Mouse (Mus musculus): Measurements from ENCODE around the gene Mepe. TPM values are rescaled to one million over a fixed set of nuclear protein-coding genes. Genes with fewer than 3 reads are reported as not detected.

The Mepe gene
- not detected for total RNA-seq (2021)
- long read RNA-seq, experiment 1 = 0 reads
- long read RNA-seq, experiment 2 = 0 reads

DNA sequence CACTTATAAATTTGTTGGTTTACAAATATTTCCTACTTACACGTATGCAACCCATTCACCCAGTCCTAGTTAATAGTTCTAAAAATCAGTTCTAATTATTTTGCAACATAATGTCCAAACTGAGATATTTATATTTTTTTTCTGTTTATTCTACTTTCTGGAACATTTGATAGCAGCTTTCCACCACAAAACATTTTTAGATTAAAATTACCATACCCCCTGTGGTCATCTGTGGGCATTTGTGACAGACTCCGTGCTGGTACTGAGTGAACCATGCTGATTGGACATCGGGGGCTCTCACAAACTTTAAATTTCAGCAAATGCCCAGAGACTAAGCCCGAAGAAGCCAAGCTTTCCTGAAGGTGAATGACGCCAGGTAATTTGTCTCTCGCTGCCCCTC is at the start of gene Mepe:
TSS of gene Mepe (plus strand) at position 301 of the 400 bp plus-strand sequence.
- DNase-seq (ENCODE audit: low spot score in 2 of 2) = no peak

DNA sequence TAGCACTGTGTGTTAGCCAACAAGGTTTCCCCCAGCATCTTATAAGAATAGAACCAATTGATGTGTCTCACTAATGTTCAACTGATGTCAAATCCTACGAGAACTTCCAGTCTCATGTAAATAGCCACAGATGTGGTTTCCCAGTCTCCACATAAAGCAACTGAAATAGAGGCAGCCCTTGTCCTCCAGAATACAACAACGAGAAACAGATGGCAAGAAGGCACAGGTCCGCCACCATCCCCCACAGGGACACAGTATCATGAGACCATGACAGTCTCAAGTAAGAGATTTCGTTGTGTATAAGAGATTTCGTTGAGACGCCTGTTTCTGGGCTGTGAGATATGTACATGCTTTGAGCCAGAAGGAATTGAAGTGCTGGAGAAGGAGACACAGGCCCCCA is 30.9 kb upstream of the Mepe start:
- no peak for DNase-seq (ENCODE audit: low spot score in 2 of 2)

DNA sequence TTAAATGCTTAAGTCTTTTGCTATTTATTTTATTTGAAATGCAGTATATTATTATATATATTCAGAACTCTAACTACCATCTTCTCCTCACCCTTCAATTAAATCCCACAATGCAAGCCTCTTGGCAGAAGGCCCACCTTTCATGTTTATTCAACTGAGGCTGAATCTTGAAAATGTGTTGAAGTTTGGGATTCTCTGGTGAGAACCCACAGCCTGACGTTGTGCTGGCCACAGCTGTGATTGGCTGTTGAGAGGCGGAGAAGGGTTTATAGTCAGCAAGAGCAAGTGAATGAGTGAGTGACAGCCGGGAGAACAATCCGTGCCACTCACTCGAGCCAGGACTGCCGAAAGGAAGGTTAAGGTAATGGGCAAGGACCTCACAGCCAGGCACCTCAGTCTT is 26.1 kb upstream of the Mepe start, which contains the start of gene Ibsp:
TSS of gene Ibsp (plus strand) at position 178 of the 400 bp plus-strand sequence.
- DNase-seq (ENCODE audit: low spot score in 2 of 2) = no peak

DNA sequence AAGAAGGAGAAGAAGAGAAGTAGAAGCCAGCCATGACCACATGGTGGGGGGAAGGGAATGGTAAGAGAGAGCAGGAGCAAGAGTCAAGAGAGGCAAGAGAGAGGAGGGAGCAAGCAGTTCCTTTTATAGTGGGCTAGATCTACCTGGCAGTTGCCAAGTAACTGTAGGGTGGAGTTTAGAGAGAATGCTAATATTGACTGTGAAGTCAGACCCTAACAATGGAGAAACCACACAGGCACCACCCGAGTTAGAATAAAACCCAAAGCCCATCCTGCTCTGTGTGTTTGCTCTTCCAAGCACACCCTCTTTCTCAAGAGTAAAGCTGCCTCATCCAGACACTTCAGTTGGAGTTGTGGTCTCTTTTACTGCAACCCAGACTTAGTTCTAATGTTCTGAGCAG is 11.1 kb upstream of the Mepe start:
- DNase-seq (ENCODE audit: low spot score in 2 of 2) = no peak

DNA sequence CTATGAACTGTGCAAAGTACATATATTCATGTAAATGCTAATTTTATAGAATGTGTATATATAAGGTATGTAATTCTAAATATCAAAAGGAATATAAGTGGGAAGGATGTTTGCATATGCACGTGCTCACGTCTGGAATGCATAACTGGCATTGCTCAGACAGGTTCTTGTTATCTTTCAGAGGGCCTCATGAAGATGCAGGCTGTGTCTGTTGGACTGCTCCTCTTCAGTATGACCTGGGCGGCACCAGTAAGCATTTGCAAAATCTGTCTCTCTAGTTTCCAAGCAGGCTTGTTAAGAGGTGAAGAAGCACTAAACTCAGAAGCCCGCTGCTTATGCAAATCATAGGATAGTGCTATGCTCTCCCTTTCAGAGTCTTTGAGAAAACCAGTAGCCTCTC is 1.8 kb downstream of the Mepe start:
- DNase-seq (ENCODE audit: low spot score in 2 of 2) = no peak

DNA sequence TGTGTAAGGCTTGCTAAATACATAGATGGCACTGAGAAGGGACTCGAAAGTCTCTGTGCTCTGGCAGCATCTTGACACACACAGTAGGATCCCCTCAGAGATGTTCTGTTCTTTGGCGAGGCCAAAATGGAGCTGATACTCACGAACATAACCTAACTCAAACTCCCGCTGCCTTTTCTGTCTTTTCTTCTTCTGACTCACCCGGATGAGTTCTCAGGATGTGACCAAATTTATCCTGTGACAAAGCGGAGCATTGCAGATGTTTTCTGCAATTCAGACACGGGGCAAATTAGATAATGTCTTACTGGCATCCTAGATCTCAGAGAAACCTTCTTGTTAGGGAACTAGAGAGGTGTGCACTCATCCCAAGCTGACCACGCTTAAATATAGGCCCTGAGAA is 2.3 kb downstream of the Mepe start:
- no peak for DNase-seq (ENCODE audit: low spot score in 2 of 2)

DNA sequence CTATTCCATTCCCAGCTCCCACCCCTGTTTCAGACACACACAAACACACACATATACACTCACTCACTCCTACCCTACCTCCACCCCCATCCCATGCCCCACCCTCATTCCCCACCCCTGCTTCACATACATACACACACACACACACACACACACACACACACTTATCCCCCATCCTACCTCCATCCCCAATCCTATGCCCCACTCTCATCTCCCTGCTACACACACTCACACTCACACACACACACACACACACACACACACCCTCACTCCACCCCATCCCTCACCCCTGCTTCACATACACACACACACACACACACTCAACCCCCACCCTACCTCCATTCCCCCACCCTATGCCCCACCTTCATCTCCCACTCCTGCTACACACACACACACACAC is 2.7 kb downstream of the Mepe start:
- DNase-seq (ENCODE audit: low spot score in 2 of 2) = no peak

DNA sequence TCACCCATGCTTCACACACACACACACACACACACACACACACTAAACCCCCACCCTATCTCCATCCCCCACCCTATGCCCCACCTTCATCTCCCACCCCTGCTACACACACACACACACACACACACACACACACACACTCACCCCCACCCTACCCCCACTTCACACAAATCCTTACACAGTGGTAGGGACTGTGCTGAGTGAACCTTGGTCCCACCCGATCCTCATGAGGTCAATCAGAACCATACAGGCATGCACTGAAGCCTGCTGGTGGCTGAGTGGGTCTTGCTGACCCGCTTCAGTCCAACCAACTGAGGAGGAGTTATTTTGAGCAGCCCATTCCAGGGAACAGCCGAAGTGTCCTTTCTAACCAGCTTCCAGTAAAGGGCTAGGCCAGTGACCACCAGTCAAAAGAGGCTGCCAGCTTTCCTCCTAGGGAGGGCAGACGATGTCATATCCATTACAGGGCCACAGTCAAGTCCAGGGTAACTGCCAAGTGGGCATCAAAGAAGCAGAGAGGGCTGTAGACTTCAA is 3.3 kb downstream of the Mepe start:
- no peak for DNase-seq (ENCODE audit: low spot score in 2 of 2)

DNA sequence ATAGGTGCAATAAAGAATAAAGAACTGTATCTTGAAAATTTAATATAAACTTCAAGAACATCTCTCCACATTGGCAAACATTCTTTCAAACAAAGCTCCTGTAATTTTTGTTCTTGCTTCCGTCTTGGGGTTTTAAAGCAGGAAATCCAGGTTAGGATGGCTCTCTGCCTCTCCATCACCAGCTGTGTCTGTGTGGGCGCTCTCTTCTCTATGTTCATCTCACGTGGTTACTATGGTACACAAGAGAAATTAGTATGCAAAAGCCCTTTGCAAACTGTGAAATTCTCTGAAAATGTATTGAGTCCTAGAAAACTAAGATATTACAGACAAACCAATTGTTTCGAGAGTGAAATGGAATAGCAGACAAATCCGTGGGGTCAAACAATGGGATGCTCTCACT is 4.3 kb downstream of the Mepe start:
- no peak for DNase-seq (ENCODE audit: low spot score in 2 of 2)

DNA sequence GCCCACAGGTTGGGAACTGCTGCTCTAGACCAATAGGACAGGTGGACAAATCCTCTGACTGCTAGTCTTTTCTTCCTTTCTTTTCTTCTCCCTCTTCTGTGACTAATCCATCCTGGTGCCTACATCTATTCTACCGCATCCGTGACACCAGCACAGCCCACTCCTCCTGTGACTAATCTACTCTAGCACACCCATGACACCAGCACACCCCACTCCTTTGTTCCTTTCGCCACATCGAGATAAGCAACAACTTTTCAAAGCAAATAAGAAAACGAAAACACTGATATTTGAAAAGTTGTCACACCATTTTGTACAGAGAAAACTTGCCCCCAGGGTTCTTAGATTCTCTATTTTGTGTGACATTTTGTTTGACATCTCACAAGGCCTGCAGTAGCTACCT is 5.0 kb downstream of the Mepe start:
- no peak for DNase-seq (ENCODE audit: low spot score in 2 of 2)

DNA sequence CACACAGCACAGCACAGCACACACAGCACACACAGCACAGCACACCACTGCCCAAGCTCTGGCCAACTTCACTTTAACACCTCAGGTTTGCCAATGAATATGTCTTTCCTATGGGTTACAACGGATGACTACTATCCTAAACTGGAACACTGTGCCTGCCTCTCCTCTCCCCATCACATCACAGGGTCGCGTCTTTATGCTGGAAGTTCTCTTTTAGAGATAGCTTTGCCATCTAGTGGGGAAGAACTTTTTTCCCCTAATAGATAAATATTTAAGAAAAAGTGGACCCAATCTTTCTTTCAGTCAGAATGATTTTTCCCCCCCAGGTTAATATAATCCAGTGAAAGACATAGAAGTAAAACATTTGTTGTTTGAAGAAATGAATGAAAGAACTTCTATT is 7.2 kb downstream of the Mepe start:
- DNase-seq (ENCODE audit: low spot score in 2 of 2) = no peak

DNA sequence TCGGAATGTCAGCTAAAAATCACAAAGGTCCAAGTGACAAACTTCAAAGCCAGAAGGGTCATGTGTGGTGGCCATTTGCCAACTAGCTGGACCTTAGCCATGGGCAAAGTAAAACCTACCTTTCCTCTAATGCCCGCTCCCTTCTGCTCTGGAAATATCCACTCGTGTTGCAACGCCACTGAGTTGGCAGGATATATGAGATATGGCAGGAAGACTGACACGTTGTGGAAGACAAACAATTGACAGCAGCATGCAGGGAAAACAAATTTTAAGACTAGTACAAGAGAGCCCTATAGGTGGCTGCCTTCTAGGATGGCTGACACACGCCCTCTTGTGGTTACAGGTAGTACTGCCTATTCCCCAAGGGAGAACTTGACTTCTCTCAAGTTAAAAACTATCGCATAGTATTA is 8.1 kb downstream of the Mepe start:
- DNase-seq (ENCODE audit: low spot score in 2 of 2) = peak; percentile 45 to 52

DNA sequence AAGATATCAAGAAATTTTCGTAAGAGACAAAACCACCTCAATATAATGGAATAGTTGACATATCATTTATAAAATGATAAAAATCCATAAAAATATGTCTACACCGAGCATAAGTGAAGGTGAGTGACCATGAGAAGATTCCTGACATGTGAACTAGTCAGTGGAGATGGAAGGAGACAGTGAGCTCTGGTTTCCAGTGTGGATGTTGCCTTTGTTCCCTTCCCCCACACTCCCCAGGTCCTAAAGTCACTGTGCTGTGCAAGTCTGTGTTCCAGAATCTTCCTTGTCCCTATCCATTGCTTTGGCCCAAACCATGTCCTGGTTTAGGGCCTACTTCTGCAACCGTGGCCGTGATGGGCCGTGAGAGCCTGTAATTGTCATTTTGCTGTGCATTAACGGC is 8.5 kb downstream of the Mepe start:
- DNase-seq (ENCODE audit: low spot score in 2 of 2) = no peak

DNA sequence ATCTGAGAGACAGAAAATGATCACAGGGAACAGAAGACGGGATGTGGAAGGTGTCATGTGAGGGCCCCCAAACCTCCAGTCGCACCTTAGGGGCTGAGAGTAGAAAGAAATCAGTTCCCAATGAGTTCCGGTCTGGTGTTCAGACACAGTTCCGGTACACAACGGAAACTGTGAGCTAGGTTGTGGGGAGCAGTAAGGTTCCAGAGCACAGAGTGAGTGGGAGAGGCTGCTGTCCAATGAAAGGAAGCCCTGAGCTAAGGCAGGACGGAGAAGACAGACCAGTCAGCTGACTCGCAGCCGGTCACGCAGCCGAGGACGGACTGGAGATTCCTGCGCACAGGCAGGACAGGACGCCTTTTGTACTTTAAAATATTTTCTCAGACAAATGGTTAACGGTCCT is 9.4 kb downstream of the Mepe start:
- no peak for DNase-seq (ENCODE audit: low spot score in 2 of 2)

DNA sequence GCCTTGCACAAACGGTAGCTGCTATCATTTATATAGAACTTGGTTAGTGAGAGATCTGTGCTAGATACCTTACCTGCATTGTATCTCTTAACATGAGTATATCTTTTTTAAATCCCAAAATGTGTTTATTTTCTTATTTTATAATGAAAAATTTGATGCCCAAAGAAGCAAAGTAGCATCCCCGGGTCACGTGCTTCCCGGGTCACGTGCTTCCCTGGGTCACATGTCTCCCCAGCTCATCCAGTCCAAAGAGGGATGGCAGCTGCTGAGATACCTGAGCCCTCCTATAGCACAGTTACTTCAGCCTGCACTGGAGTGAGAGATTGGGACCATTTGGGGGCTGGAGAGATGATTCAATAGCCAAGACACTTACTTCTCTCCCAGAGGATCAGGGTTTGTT is 10.8 kb downstream of the Mepe start:
- no peak for DNase-seq (ENCODE audit: low spot score in 2 of 2)

DNA sequence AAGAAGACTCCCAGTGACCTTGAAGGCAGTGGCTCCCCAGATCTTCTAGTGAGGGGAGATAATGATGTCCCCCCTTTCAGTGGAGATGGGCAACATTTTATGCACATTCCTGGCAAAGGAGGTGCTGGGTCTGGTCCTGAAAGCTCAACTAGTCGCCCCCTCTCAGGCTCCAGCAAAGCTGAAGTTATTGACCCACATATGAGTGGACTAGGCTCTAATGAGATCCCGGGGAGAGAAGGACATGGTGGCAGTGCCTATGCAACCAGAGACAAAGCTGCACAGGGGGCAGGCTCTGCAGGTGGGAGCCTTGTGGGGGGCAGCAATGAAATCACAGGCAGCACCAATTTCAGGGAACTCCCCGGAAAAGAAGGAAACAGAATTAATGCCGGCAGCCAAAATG is 12.4 kb downstream of the Mepe start:
- DNase-seq (ENCODE audit: low spot score in 2 of 2) = no peak

DNA sequence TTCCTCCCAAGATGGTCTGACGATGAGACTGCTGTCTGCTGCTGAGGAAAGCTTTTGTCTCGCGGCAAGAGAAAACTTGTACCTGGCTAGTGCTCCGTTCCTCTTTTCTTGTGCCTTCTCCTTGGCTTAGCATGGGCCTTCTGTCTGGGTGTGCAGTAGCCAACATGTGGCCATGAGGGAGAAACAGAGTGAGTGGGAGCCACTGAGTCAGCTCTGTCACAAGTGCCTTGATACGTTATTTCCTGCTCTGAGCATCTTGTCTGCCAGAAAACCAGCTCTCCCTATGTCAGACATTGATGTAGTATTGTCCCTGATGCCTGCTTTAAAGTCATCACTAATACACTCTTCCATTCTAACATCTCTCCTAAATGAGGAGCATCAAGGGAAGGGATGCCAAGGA is 13.9 kb downstream of the Mepe start:
- no peak for DNase-seq (ENCODE audit: low spot score in 2 of 2)

DNA sequence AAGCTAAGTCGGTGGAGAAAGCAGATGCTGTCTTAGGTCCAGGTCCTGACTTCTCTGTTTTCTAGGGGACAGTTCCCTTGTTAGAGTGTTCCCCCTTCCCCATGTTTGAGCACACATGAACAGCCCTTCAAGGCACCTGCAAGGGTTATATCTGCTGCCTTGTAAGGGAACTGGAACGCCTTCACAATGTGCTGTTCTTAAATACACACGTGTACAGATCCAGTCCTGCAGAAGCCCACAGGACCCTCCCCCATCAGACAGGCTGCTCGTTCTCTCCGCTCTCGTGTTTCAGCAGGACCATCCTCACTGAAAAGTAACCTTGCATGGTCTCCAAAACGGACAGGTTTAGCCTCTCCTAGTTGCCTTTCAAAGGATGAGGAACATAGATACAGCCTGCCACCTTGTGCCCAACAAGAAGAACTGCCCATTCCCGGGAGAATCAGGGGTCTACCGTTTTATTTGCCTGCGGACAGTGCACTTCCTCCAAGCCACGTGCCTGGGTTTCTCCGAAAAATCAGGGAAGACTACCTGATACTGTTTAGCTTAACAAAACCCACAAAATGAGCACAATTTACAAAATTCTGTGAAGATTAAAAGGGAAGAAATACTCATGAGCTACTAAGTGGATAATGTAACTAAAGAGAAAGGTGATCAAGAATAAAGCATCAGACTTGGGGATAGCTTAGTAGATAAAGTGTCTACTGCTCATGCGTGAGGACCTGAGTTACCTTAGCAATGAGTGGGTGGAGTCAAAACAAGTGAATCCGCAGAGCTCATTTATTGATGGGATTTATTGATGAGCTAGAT is 14.8 kb downstream of the Mepe start:
- peak in 1 of 2 experiments; percentile 23 for DNase-seq (ENCODE audit: low spot score in 2 of 2)

DNA sequence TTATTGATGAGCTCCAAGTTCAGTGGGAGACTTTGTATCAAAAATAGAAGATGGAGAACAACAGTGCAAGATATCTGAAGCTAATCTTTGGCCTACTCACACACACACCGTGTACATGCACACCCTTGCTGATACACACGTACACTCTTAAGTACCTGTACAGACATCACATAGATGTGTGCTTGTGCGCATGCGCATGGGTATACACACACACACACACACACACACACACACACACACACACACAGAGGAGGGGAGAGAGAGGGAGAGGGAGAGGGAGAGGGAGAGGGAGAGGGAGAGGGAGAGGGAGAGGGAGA is 15.3 kb downstream of the Mepe start:
- DNase-seq (ENCODE audit: low spot score in 2 of 2) = no peak

DNA sequence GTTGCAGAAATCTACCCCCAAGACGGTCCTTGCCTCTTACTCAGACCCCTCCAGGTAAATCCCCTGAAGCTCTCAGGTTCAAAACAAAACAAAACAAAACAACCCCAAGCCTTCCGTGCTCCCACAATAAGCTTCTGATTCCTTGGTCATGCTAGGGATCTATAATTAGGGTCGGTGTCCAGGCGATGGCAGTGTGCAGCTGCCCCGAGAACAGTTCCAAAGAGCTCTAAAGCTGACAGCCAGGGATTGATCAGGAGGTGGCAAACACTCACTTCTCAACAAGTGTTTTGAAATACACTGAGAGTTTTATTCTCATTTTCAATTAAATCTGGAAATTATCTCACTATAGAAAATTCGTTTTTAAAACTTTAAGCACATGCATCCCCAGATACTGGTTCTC is 17.8 kb downstream of the Mepe start:
- DNase-seq (ENCODE audit: low spot score in 2 of 2) = no peak

DNA sequence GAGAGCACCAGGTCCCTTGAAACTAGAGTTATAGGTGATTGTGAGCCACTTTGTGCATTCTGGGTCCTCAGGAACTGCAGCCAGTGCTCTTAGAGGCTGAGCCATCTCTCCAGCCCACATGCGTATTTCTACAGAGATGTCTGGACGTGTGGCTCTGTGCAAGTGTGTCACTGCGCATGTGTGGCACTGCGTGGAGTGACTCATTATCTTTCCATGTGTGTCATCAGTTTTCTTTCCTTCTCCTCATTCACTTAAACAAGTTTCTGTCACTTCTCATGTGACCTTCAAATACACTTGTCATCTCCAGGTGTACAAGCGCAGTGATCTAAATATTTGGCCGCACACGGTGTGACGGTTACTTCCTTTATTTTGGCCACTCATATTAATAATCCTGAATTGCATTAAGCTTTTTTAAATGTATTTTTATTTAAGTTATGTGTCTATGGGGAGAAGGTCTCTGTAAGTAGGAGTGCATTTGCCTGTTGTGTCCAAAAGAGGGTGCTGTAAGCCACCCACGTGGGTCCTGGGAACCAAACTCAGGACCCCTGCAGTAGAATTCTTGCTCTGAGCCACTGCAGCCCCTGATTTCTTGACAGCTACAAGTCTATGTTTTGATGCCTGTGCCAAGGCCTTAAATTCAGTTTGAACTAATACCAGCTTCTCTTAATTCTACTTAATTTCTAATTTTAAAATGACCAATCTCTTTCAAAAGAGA is 19.6 kb downstream of the Mepe start:
- no peak for DNase-seq (ENCODE audit: low spot score in 2 of 2)

DNA sequence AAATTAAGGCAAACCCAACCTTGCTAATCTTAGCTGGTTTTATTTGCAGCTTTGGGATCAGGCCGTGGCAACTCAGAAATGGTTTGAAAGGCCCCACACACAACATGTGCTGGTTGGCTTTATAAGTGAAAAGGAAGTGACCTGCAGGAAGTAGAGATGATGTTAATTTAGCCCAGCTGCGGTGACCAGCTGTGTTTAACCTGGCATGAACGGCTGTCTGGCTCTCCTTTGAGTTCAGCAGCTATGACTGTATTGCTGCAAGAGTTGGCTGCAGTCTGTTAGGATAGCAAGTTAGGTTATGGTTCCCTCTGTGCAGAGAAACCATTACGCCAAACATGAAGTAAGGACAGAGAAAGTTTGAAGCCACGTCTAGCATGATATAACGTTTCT is 20.1 kb downstream of the Mepe start:
- no peak for DNase-seq (ENCODE audit: low spot score in 2 of 2)

DNA sequence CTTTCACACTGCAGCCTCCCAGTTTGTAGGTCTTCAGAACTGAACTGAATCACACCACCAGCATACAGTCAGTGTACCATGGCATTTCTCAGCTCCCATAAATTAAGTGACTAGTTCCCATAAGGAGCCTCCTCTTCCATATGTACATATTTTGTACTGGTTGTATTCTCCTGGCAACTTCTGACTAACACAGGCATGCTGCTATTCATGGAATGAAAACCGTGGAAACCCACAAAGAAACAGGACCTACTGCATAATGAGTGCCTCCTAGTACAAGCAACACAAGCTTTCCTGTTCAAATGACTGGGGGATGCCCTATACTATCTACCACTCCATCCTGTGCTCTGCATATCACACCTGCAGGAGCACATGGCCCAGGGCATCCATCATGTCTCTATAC is 25.9 kb downstream of the Mepe start:
- DNase-seq (ENCODE audit: low spot score in 2 of 2) = no peak
